Mouse (Mus musculus) limb, embryonic 11.5 days (tissue): ENCODE results near the gene Thoc5. TPM values are rescaled to one million over a fixed set of nuclear protein-coding genes. Genes with fewer than 3 reads are reported as not detected.

ENCODE experiments used
- ATAC-seq: fragments of 200-750 bp; cut with Nextera tagmentation; 2 replicates; pipeline ENCODE4 v1.8.0; 2017; ENCODE audit warnings: low read depth; ENCODE audit not compliant: insufficient number of reproducible peaks, low FRiP score, low TSS enrichment
- DNase-seq: peaks from one replicate; pipeline ENCODE4 v3.0.0-alpha.2; 2015; ENCODE audit warnings: low spot score
- H3K27ac ChIP-seq: fragments of 300-500 bp; sonication (generic); replicated peaks from 2 replicates; pipeline ENCODE4 v1.5.1; 2014; ENCODE audit warnings: low read depth, mild to moderate bottlenecking, low read length
- H3K27me3 ChIP-seq: fragments of 300-500 bp; sonication (generic); 2 replicates; pipeline ENCODE4 v1.6.1; 2014; ENCODE audit warnings: mild to moderate bottlenecking, low read length, mixed read lengths; ENCODE audit not compliant: control insufficient read depth, insufficient read depth
- H3K36me3 ChIP-seq: fragments of 300-500 bp; sonication (generic); 2 replicates; pipeline ENCODE4 v1.6.1; 2014; ENCODE audit warnings: mild to moderate bottlenecking, low read length, moderate library complexity, mixed read lengths; ENCODE audit not compliant: control insufficient read depth, insufficient read depth
- H3K4me1 ChIP-seq: fragments of 300-500 bp; sonication (generic); 2 replicates; pipeline ENCODE4 v1.6.1; 2014; ENCODE audit warnings: low read length, mixed read lengths; ENCODE audit not compliant: control insufficient read depth, insufficient read depth
- H3K4me2 ChIP-seq: fragments of 300-500 bp; sonication (generic); 2 replicates; pipeline ENCODE4 v1.6.1; 2014; ENCODE audit warnings: low read depth, mild to moderate bottlenecking, moderate library complexity; ENCODE audit not compliant: severe bottlenecking
- H3K4me3 ChIP-seq: fragments of 300-500 bp; sonication (generic); 2 replicates; pipeline ENCODE4 v1.5.1; 2014; ENCODE audit warnings: low read depth, low read length
- H3K9ac ChIP-seq: fragments of 300-500 bp; sonication (generic); 2 replicates; pipeline ENCODE4 v1.6.1; 2014; ENCODE audit warnings: mild to moderate bottlenecking, low read length
- H3K9me3 ChIP-seq: fragments of 300-500 bp; sonication (generic); 2 replicates; pipeline ENCODE4 v1.6.1; 2016; ENCODE audit warnings: low read length; ENCODE audit not compliant: control insufficient read depth
- WGBS: fragments of 180-500 bp; shearing (Covaris S2); extraction: QIAGEN DNeasy Blood & Tissue Kit; methylation state at CpG from one replicate; pipeline ENCODE4 v1.1.7; 2014; 5-methylcytosine and 5-hydroxymethylcytosine counted together
- polyA plus RNA-seq: library from polyadenylated mRNA; unstranded; fragments of >200 nt; fragmentation: Nextera tagmentation; extraction: Ambion mirVana; gene quantifications from 2 replicates; pipeline ENCODE4 v1.2.1, GENCODE M21; 2014

Thoc5 gene
- polyA plus RNA-seq, 1 experiment from 2014 or later, result 50.6 TPM

GRCm38 (mm10) chr11:4953918-4954317 is 58.8 kb downstream of the Thoc5 start:
- Histone ChIP-seq H3K4me2 (no peak overlapping the region), H3K36me3 (no peaks in the 10 kb centered on the region), H3K27ac (no peak overlapping the region), H3K4me3 (no peak overlapping the region), H3K9ac (no peak overlapping the region), H3K4me1 (no peaks in the 10 kb centered on the region), H3K27me3 (peaks cover 51% of the 10 kb centered on the region), H3K9me3 (no peaks in the 10 kb centered on the region)
- ATAC-seq, result no peak
- DNase-seq, result no peak
- WGBS, result under 1% methylated on average over 8 of the region's 8 CpGs

- H3K27ac ChIP-seq, result no peak overlapping the region
- no peak overlapping the region for H3K4me3 ChIP-seq
- WGBS, result 30% methylated on average over 6 of the region's 6 CpGs
- H3K4me1 ChIP-seq, result no peaks in the 10 kb centered on the region
- H3K4me2 ChIP-seq, result no peak overlapping the region
- DNase-seq, result no peak
- no peaks in the 10 kb centered on the region for H3K9me3 ChIP-seq
- ATAC-seq, result no peak
- no peaks in the 10 kb centered on the region for H3K27me3 ChIP-seq
- no peaks in the 10 kb centered on the region for H3K36me3 ChIP-seq
- no peak overlapping the region for H3K9ac ChIP-seq
These were observed 68.1 kb downstream of the Thoc5 start for GRCm38 (mm10) chr11:4963099-4963808.

GRCm38 (mm10) chr11:4966325-4966724 is 71.2 kb downstream of the Thoc5 start:
- 64% methylated on average over 2 of the region's 2 CpGs for WGBS
- H3K9ac ChIP-seq, result no peak overlapping the region
- no peak overlapping the region for H3K4me3 ChIP-seq
- no peak for ATAC-seq
- no peak overlapping the region for H3K4me2 ChIP-seq
- H3K36me3 ChIP-seq, result no peaks in the 10 kb centered on the region
- H3K4me1 ChIP-seq, result no peaks in the 10 kb centered on the region
- DNase-seq, result no peak
- no peaks in the 10 kb centered on the region for H3K9me3 ChIP-seq
- no peak overlapping the region for H3K27ac ChIP-seq
- H3K27me3 ChIP-seq, result no peaks in the 10 kb centered on the region

DNA sequence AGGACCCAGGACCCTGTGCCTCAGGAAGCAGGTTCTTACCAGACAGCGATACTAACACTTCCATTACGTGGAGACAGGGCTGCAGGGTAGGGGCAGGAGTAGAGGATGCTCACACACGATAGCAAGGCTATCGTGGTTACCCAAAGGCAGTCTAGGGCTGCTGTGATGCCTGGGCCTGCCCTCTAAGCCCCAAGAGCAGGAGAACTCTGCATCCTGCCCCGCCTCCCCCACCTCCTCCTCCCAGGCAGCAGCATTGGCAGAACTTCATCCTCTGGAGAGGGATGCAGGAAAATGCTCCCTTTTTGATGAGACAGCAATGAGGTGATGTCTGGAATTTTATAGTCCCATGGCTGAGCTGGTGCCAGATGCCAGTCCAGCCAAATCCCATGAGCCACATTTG is 71.8 kb downstream of the Thoc5 start:
- DNase-seq (no peak), ATAC-seq (no peak)
- Histone ChIP-seq H3K9me3 (no peaks in the 10 kb centered on the region), H3K36me3 (no peaks in the 10 kb centered on the region), H3K4me2 (no peak overlapping the region), H3K4me3 (no peak overlapping the region), H3K27me3 (no peaks in the 10 kb centered on the region), H3K4me1 (no peaks in the 10 kb centered on the region), H3K9ac (no peak overlapping the region), H3K27ac (no peak overlapping the region)
- WGBS, result 56% methylated on average over 5 of the region's 5 CpGs

DNA sequence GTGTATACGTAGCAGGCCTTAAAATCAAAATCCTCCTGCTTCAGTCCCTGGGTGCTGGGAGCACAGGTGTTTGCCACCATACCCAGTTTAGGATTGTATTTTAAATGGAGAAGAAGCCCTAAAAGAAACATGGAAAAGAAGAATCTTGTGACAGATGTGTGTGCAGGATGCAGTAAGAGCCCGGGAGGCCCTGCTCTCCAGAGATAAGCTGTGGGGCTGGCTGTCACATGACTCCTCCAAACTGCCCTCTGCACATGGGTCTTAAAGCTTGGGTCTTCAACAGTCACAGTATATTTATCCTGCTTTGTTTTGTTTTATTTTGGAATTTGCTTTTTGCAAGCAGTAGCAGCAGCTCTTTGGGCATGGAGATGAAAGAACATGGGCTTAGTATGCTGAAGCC is 72.4 kb downstream of the Thoc5 start:
- DNase-seq, result no peak
- H3K9me3 ChIP-seq, result no peaks in the 10 kb centered on the region
- no peak for ATAC-seq
- no peaks in the 10 kb centered on the region for H3K36me3 ChIP-seq
- 57% methylated on average over 2 of the region's 2 CpGs for WGBS
- H3K9ac ChIP-seq, result no peak overlapping the region
- no peak overlapping the region for H3K27ac ChIP-seq
- H3K4me3 ChIP-seq, result no peak overlapping the region
- no peaks in the 10 kb centered on the region for H3K4me1 ChIP-seq
- no peak overlapping the region for H3K4me2 ChIP-seq
- H3K27me3 ChIP-seq, result no peaks in the 10 kb centered on the region

DNA sequence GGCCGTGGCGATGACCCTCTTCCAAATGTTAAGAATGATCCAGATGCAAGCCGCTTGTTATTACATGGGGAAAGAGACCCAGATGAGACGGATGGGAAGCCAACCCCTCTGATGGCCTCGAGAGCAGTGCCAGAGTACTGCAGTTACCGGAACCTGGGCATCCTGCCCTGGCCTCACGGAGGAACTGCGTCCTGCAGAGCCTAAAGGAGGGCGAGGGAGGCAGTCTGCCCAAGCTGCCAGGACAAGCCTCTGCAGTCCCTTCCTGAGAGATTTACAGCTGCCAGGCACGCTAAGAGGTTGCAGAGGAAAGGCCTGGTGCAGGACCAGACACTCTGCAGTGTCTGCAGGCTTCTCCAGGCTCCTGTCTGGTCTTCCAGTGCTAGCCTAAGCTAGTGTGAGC is 73.3 kb downstream of the Thoc5 start:
- Histone ChIP-seq H3K27me3 (no peaks in the 10 kb centered on the region), H3K4me2 (no peak overlapping the region), H3K9ac (no peak overlapping the region), H3K9me3 (no peaks in the 10 kb centered on the region), H3K4me1 (no peaks in the 10 kb centered on the region), H3K4me3 (no peak overlapping the region), H3K36me3 (no peaks in the 10 kb centered on the region), H3K27ac (no peak overlapping the region)
- 53% methylated on average over 10 of the region's 10 CpGs for WGBS
- ATAC-seq, result no peak
- no peak for DNase-seq

GRCm38 (mm10) chr11:4972967-4973870 is 78.1 kb downstream of the Thoc5 start:
- no peak overlapping the region for H3K9ac ChIP-seq
- DNase-seq, result peak; percentile 67
- WGBS, result 62% methylated on average over 13 of the region's 13 CpGs

DNA sequence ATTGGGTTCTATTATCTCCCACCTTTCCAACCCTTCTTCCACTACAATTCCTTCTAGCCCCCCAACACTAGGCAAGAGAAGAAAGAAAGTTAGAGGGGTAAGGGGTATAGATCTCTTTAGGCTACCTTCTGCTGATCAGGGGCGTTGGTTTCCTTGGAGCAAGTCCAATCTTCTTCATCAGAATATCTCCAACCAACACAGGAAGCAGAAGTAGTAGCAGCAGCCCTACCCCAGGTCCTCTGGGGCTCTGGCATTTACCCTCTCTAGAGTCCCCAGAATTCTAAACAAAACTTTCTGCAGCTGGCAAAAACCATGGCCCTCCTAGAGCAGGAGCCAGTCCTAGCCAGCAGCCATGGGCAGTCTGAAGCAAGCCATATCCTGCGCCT is 78.7 kb downstream of the Thoc5 start:
- H3K27ac ChIP-seq, result no peak overlapping the region
- ATAC-seq (no peak), DNase-seq (no peak)
- H3K4me2 ChIP-seq, result no peak overlapping the region
- H3K9me3 ChIP-seq, result no peaks in the 10 kb centered on the region
- H3K4me1 ChIP-seq, result no peaks in the 10 kb centered on the region
- H3K4me3 ChIP-seq, result no peak overlapping the region
- peaks cover 23% of the 10 kb centered on the region for H3K27me3 ChIP-seq
- no peaks in the 10 kb centered on the region for H3K36me3 ChIP-seq
- 95% methylated on average over 2 of the region's 2 CpGs for WGBS
- H3K9ac ChIP-seq, result no peak overlapping the region

More at GRCm38 (mm10) chr11:4972967-4973870, 78.1 kb downstream of the Thoc5 start:
- no peaks in the 10 kb centered on the region for H3K36me3 ChIP-seq
- H3K4me3 ChIP-seq, result no peak overlapping the region
- peaks cover 23% of the 10 kb centered on the region for H3K27me3 ChIP-seq
- H3K4me1 ChIP-seq, result no peaks in the 10 kb centered on the region
- H3K27ac ChIP-seq, result no peak overlapping the region
- H3K4me2 ChIP-seq, result no peak overlapping the region
- ATAC-seq, result no peak
- H3K9me3 ChIP-seq, result no peaks in the 10 kb centered on the region
